Mouse (Mus musculus) hindbrain, embryonic 15.5 days (tissue): Measurements from ENCODE around the gene Gm9958. TPM values are rescaled to one million over a fixed set of nuclear protein-coding genes. Genes with fewer than 3 reads are reported as not detected.

Source experiments
- ATAC-seq: fragments of 200-750 bp; cut with Nextera tagmentation; 2 replicates; pipeline ENCODE4 v1.8.0; 2017; ENCODE audit warnings: low read depth, moderate number of reproducible peaks, moderate TSS enrichment; ENCODE audit not compliant: low FRiP score
- H3K27ac ChIP-seq: fragments of 300-500 bp; sonication (generic); replicated peaks from 2 replicates; pipeline ENCODE4 v1.5.1; 2015; ENCODE audit warnings: mild to moderate bottlenecking, inconsistent platforms
- H3K27me3 ChIP-seq: fragments of 300-500 bp; sonication (generic); 2 replicates; pipeline ENCODE4 v1.6.1; 2015; ENCODE audit warnings: control low read depth, inconsistent platforms
- H3K36me3 ChIP-seq: fragments of 300-500 bp; sonication (generic); 2 replicates; pipeline ENCODE4 v1.6.1; 2015; ENCODE audit warnings: control low read depth, inconsistent platforms
- H3K4me1 ChIP-seq: fragments of 300-500 bp; sonication (generic); replicated peaks from 2 replicates; pipeline ENCODE4 v1.6.1; 2015; ENCODE audit warnings: control low read depth, inconsistent platforms
- H3K4me2 ChIP-seq: fragments of 300-500 bp; sonication (generic); 2 replicates; pipeline ENCODE4 v1.6.1; 2015; ENCODE audit warnings: moderate library complexity, mild to moderate bottlenecking, inconsistent platforms
- H3K4me3 ChIP-seq: fragments of 300-500 bp; sonication (generic); 2 replicates; pipeline ENCODE4 v1.5.1; 2015; ENCODE audit warnings: mild to moderate bottlenecking, inconsistent platforms
- H3K9ac ChIP-seq: fragments of 300-500 bp; sonication (generic); 2 replicates; pipeline ENCODE4 v1.6.1; 2015; ENCODE audit warnings: inconsistent platforms
- H3K9me3 ChIP-seq: fragments of 300-500 bp; sonication (generic); 2 replicates; pipeline ENCODE4 v1.6.1; 2016; ENCODE audit warnings: control low read depth, inconsistent platforms
- WGBS: fragments of 180-500 bp; shearing (Covaris S2); methylation state at CpG from one replicate; pipeline ENCODE4 v1.1.7; 2015; 5-methylcytosine and 5-hydroxymethylcytosine counted together
- polyA plus RNA-seq: library from polyadenylated mRNA; unstranded; fragments of >200 nt; fragmentation: Nextera tagmentation; extraction: Ambion mirVana; gene quantifications from 2 replicates; pipeline ENCODE4 v1.2.1, GENCODE M21; 2015

Gm9958 gene
- polyA plus RNA-seq, 1 experiment from 2014 or later, result 4.8 TPM

GRCm38 (mm10) chr5:90414925-90415295 is 47.9 kb downstream of the Gm9958 start:
- no peaks in the 10 kb centered on the region for H3K9me3 ChIP-seq
- WGBS, result 69% methylated on average over 6 of the region's 6 CpGs
- no peak overlapping the region for H3K4me2 ChIP-seq
- no peak overlapping the region for H3K4me3 ChIP-seq
- H3K36me3 ChIP-seq, result no peaks in the 10 kb centered on the region
- no peaks in the 10 kb centered on the region for H3K27me3 ChIP-seq
- no peak for ATAC-seq
- H3K27ac ChIP-seq, result no peak overlapping the region
- no peak overlapping the region for H3K9ac ChIP-seq
- no peaks in the 10 kb centered on the region for H3K4me1 ChIP-seq

Other genes with a start within 250 kb of the Gm9958 start
- gene Cox18, start 143.2 kb upstream of the Gm9958 start, polyA plus RNA-seq, result 37.4 and 39.4 TPM in 2 replicates
- 26.5 and 28.8 TPM in 2 replicates for gene Ankrd17, start 627 bp upstream of the Gm9958 start, polyA plus RNA-seq
- 1.3 TPM in 1 of 2 replicates, not detected in the other for gene Alb, start 93.7 kb downstream of the Gm9958 start, polyA plus RNA-seq
- 0.94 and 3.0 TPM in 2 replicates for gene Afp, start 123.5 kb downstream of the Gm9958 start, polyA plus RNA-seq
- not detected in 2 replicates for gene Afm, start 151.7 kb downstream of the Gm9958 start, polyA plus RNA-seq
- gene 5830473C10Rik, start 193.9 kb downstream of the Gm9958 start, polyA plus RNA-seq, result 0.08 TPM in 1 of 2 replicates, not detected in the other